ENCODE assay signal across 17 mouse cellular contexts in genomic region chr10:93104357-93104756, GRCm38 (mm10). TPM values are rescaled to one million over a fixed set of nuclear protein-coding genes. Genes with fewer than 3 reads are reported as not detected.
DNase-seq lines count a peak whose midpoint lies in the region; ATAC-seq and TF ChIP-seq lines count a peak whose summit lies in the region.
"Had no signal": no experiment of that assay in that cellular context is flagged by ENCODE, and none has a peak within 500 bp of the region (broad histone marks: within the 10 kb centered on the region; RNA-seq: fewer than 3 reads in every experiment).

No protein-coding gene starts in this region.

- DNase-seq in kidney, postnatal 0 days (ENCODE audit: low spot score) = peak; percentile 69
- DNase-seq in kidney, postnatal 36 days = no peak
- peak; percentile 37 for DNase-seq in MN1 (ENCODE audit: low spot score)
- DNase-seq in frontal cortex, postnatal 36 days (ENCODE audit: low spot score in 2 of 2) = peak; percentile 39 to 65
- DNase-seq in left cerebral cortex, postnatal 14 days (ENCODE audit: low spot score in 2 of 2) = peak; percentile 64 to 81
- DNase-seq in gastrocnemius, adult 18-20 months (ENCODE audit: low spot score) = no peak
- DNase-seq in urinary bladder, postnatal 25 days (ENCODE audit: low spot score) = no peak
- no peak for DNase-seq in hindbrain, postnatal 0 days (ENCODE audit: low spot score)
- DNase-seq: B cell, adult 2 months; cerebellum, adult 11 months; kidney, adult 18-20 months; liver; lung, adult 18-20 months had no signal

- no peaks in the 10 kb centered on the region for H3K4me1 ChIP-seq in kidney, postnatal 0 days (replicated peaks; ENCODE audit: insufficient read depth, low read length)
- H3K4me1 ChIP-seq in hindbrain, postnatal 0 days (ENCODE audit: insufficient read depth, low read length) = no peaks in the 10 kb centered on the region
- H3K4me1 ChIP-seq: hindbrain, embryonic 15.5 days had no signal

- no peak overlapping the region for H3K27ac ChIP-seq in kidney, postnatal 0 days
- no peak overlapping the region for H3K27ac ChIP-seq in hindbrain, postnatal 0 days
- H3K27ac ChIP-seq: forebrain, embryonic 13.5 days; hindbrain, embryonic 15.5 days; macrophage had no signal

- 27% methylated on average over 6 of the region's 6 CpGs for WGBS in kidney, postnatal 0 days
- WGBS in hindbrain, postnatal 0 days = 76% methylated on average over 6 of the region's 6 CpGs

- H3K4me3 ChIP-seq in kidney, postnatal 0 days (replicated peaks; ENCODE audit: low read depth, low read length) = no peak overlapping the region
- no peak overlapping the region for H3K4me3 ChIP-seq in hindbrain, postnatal 0 days (ENCODE audit: low read length)
- H3K4me3 ChIP-seq: forebrain, embryonic 13.5 days; hindbrain, embryonic 15.5 days had no signal

- H3K9me3 ChIP-seq in kidney, postnatal 0 days (replicated peaks; ENCODE audit: low read length) = no peaks in the 10 kb centered on the region
- H3K9me3 ChIP-seq in hindbrain, postnatal 0 days (ENCODE audit: low read length) = no peaks in the 10 kb centered on the region
- H3K9me3 ChIP-seq: forebrain, embryonic 13.5 days; hindbrain, embryonic 15.5 days had no signal

- ATAC-seq in kidney, postnatal 0 days (replicated peaks; ENCODE audit: low FRiP score, low read depth) = no peak
- ATAC-seq in hindbrain, postnatal 0 days = no peak
- ATAC-seq: forebrain, embryonic 13.5 days; midbrain, embryonic 16.5 days had no signal

- no peak for TF ChIP-seq CTCF in kidney, postnatal 0 days (IDR thresholded peaks at IDR 0.05; ENCODE audit: low read depth)
- TF ChIP-seq CTCF in hindbrain, postnatal 0 days (IDR thresholded peaks at IDR 0.05; ENCODE audit: low read depth) = no peak

- H3K4me2 ChIP-seq in kidney, postnatal 0 days (ENCODE audit: low read length) = no peak overlapping the region
- H3K4me2 ChIP-seq in hindbrain, postnatal 0 days (ENCODE audit: low read depth, low read length) = no peak overlapping the region
- H3K4me2 ChIP-seq: forebrain, embryonic 13.5 days; hindbrain, embryonic 15.5 days had no signal

- no peaks in the 10 kb centered on the region for H3K27me3 ChIP-seq in kidney, postnatal 0 days (ENCODE audit: insufficient read depth, low read length)
- no peaks in the 10 kb centered on the region for H3K27me3 ChIP-seq in hindbrain, postnatal 0 days (ENCODE audit: insufficient read depth, low read length)
- H3K27me3 ChIP-seq: forebrain, embryonic 13.5 days; hindbrain, embryonic 15.5 days had no signal

- intact Hi-C loops in left cerebral cortex, postnatal 14 days (cut with DNase I) = no loop called here

- no peaks in the 10 kb centered on the region for H3K36me3 ChIP-seq in kidney, postnatal 0 days (ENCODE audit: insufficient read depth, low read length)
- H3K36me3 ChIP-seq in hindbrain, postnatal 0 days (ENCODE audit: insufficient read depth, low read length) = no peaks in the 10 kb centered on the region
- H3K36me3 ChIP-seq: hindbrain, embryonic 15.5 days had no signal

- no peak overlapping the region for H3K9ac ChIP-seq in kidney, postnatal 0 days (ENCODE audit: low read depth, low read length)
- no peak overlapping the region for H3K9ac ChIP-seq in hindbrain, postnatal 0 days (replicated peaks; ENCODE audit: low read length)
- H3K9ac ChIP-seq: forebrain, embryonic 13.5 days; hindbrain, embryonic 15.5 days had no signal

RNA-seq across cellular contexts. Expression of gene Cfap54, which starts 22.9 kb away (rescaled TPM):
- polyA plus RNA-seq in kidney, postnatal 0 days (2015; fragmentation: Nextera tagmentation; extraction: Ambion mirVana) = 0.52 and 0.80 TPM in 2 replicates
- 10 to 100 TPM; 14.9 to 21.5 TPM for total RNA-seq in left cerebral cortex, postnatal 14 days (2021)
- total RNA-seq in gastrocnemius, adult 18-20 months (2021) = under 1 TPM; 0.50 to 0.53 TPM
- 3.5 and 5.2 TPM in 2 replicates for total RNA-seq in hindbrain, postnatal 0 days (2014; rRNA removed)
- polyA plus RNA-seq in hindbrain, postnatal 0 days (2015; fragmentation: Nextera tagmentation; extraction: Ambion mirVana) = 3.0 and 4.2 TPM in 2 replicates
- polyA plus RNA-seq: macrophage had no signal

RNA-seq across cellular contexts. Expression of gene Cdk17, which starts 56.3 kb away (rescaled TPM):
- 13.9 and 16.4 TPM in 2 replicates for polyA plus RNA-seq in kidney, postnatal 0 days (2015; fragmentation: Nextera tagmentation; extraction: Ambion mirVana)
- total RNA-seq in left cerebral cortex, postnatal 14 days (2021) = 100 to 1,000 TPM; 189 to 193 TPM
- total RNA-seq in gastrocnemius, adult 18-20 months (2021) = 1 to 10 TPM; 4.0 to 8.0 TPM
- total RNA-seq in hindbrain, postnatal 0 days (2014; rRNA removed) = 63.3 and 82.1 TPM in 2 replicates
- polyA plus RNA-seq in hindbrain, postnatal 0 days (2015; fragmentation: Nextera tagmentation; extraction: Ambion mirVana) = 32.4 and 32.6 TPM in 2 replicates

Comparison
In these comparisons a context has a peak if more than half of its experiments do, and no peak if none do; other contexts are left out.
1. DNase-seq: peak in kidney, postnatal 0 days (single experiment), MN1 (single experiment), frontal cortex, postnatal 36 days (2 of 2) and left cerebral cortex, postnatal 14 days (2 of 2); none in kidney, postnatal 36 days (0 of 2), gastrocnemius, adult 18-20 months (single experiment), urinary bladder, postnatal 25 days (single experiment) and hindbrain, postnatal 0 days (single experiment).